Mouse (Mus musculus) cortical plate, adult 2 months (tissue): ENCODE data around the gene Apoa5. TPM values are rescaled to one million over a fixed set of nuclear protein-coding genes. Genes with fewer than 3 reads are reported as not detected.

ENCODE experiments used
- H3K27ac ChIP-seq: fragments of 200-500 bp; 2 replicates; pipeline ENCODE4 v1.5.1; 2012; ENCODE audit warnings: low read length, control low read depth, inconsistent platforms; ENCODE audit not compliant: insufficient read depth
- H3K4me1 ChIP-seq: fragments of 200-500 bp; 2 replicates; pipeline ENCODE4 v1.6.1; 2011; ENCODE audit warnings: low read length; ENCODE audit not compliant: control insufficient read depth, insufficient read depth
- H3K4me3 ChIP-seq: fragments of 200-500 bp; 2 replicates; pipeline ENCODE4 v1.5.1; 2011; ENCODE audit warnings: mild to moderate bottlenecking, low read length, control low read depth; ENCODE audit not compliant: insufficient read depth
- CTCF ChIP-seq: fragments of 200-500 bp; IDR thresholded peaks from 2 replicates; pipeline ENCODE4 v1.5.1; 2011; ENCODE audit warnings: mild to moderate bottlenecking, control low read depth, low read length; ENCODE audit not compliant: insufficient read depth; ENCODE audit errors: extremely low read depth
- POLR2A ChIP-seq: fragments of 200-500 bp; IDR thresholded peaks from 2 replicates; pipeline ENCODE4 v1.6.1; 2011; ENCODE audit warnings: mild to moderate bottlenecking, low read length, control low read depth; ENCODE audit not compliant: insufficient read depth; ENCODE audit errors: extremely low read depth
- polyA plus RNA-seq: library from polyadenylated mRNA; depleted of rRNA; stranded (reverse); fragments of >200 nt; gene quantifications from 2 replicates; pipeline ENCODE4 v1.2.3, GENCODE M21; 2012

Gene Apoa5
- polyA plus RNA-seq, 1 experiment = not detected

- H3K4me1 ChIP-seq = no peaks in the 10 kb centered on the region
- no peak overlapping the region for H3K27ac ChIP-seq
- TF ChIP-seq CTCF = no peak
- TF ChIP-seq POLR2A = no peak
- H3K4me3 ChIP-seq = no peak overlapping the region
These were observed 9.3 kb upstream of the Apoa5 start for GRCm38 (mm10) chr9:46259111-46259510.

- H3K4me1 ChIP-seq = no peaks in the 10 kb centered on the region
- no peak for TF ChIP-seq POLR2A
- no peak for TF ChIP-seq CTCF
- no peak overlapping the region for H3K4me3 ChIP-seq
- no peak overlapping the region for H3K27ac ChIP-seq
These were observed 7.3 kb upstream of the Apoa5 start for GRCm38 (mm10) chr9:46261131-46261530.

- TF ChIP-seq CTCF (no peak), POLR2A (no peak)
- no peaks in the 10 kb centered on the region for H3K4me1 ChIP-seq
- H3K4me3 ChIP-seq = no peak overlapping the region
- H3K27ac ChIP-seq = no peak overlapping the region
These were observed 692 bp downstream of the Apoa5 start for GRCm38 (mm10) chr9:46269125-46269524.

- TF ChIP-seq POLR2A (no peak), CTCF (no peak)
- no peaks in the 10 kb centered on the region for H3K4me1 ChIP-seq
- H3K27ac ChIP-seq = no peak overlapping the region
- H3K4me3 ChIP-seq = no peak overlapping the region
These were observed 2.3 kb downstream of the Apoa5 start for GRCm38 (mm10) chr9:46270782-46271181.

GRCm38 (mm10) chr9:46272070-46272469 lies 3.6 kb downstream of the Apoa5 start:
- H3K27ac ChIP-seq = no peak overlapping the region
- H3K4me1 ChIP-seq = no peaks in the 10 kb centered on the region
- no peak overlapping the region; the same call in 1 of the 2 replicates for H3K4me3 ChIP-seq
- TF ChIP-seq CTCF = no peak
- TF ChIP-seq POLR2A = no peak

- no peaks in the 10 kb centered on the region for H3K4me1 ChIP-seq
- H3K4me3 ChIP-seq = peak within 1 kb of the TSS; percentile 66
- H3K27ac ChIP-seq = 0 out of 2 replicates have a peak within 1 kb of the TSS, but pooled peaks have one; percentile 1
- TF ChIP-seq CTCF (no peak), POLR2A (no peak; the same call in none of the 2 replicates)
These were observed 4.4 kb downstream of the Apoa5 start, which contains the start of gene Zpr1 for GRCm38 (mm10) chr9:46272677-46273454. TSS of gene Zpr1 (plus strand) at chr9:46273064.

- Histone ChIP-seq H3K4me1 (no peaks in the 10 kb centered on the region), H3K4me3 (no peak overlapping the region), H3K27ac (no peak overlapping the region)
- TF ChIP-seq CTCF (no peak), POLR2A (no peak)
These were observed 6.1 kb downstream of the Apoa5 start for GRCm38 (mm10) chr9:46274494-46274893.

- H3K4me1 ChIP-seq = peaks cover 1% of the 10 kb centered on the region; the same call in 1 of the 2 replicates
- no peak within 1 kb of the TSS for H3K27ac ChIP-seq
- peak; percentile 38 for TF ChIP-seq CTCF
- TF ChIP-seq POLR2A = peak; percentile 80
- H3K4me3 ChIP-seq = peak within 1 kb of the TSS; percentile 74
These were observed 14.4 kb downstream of the Apoa5 start, which contains the start of gene Bud13 for GRCm38 (mm10) chr9:46282631-46283436. TSS of gene Bud13 (plus strand) at chr9:46283008.

- H3K4me3 ChIP-seq = no peak overlapping the region
- H3K27ac ChIP-seq = no peak overlapping the region
- TF ChIP-seq POLR2A = no peak
- no peak for TF ChIP-seq CTCF
- H3K4me1 ChIP-seq = no peaks in the 10 kb centered on the region
These were observed 29.9 kb downstream of the Apoa5 start for GRCm38 (mm10) chr9:46298381-46298780.
